Mouse (Mus musculus) kidney, postnatal 25 days (tissue): ENCODE measurements around the gene Cldn15.

ENCODE experiments used
- DNase-seq, 2 experiments: peaks; one replicate each; pipeline ENCODE4 v3.0.0; 2021; ENCODE audit warnings: mixed read lengths in 2 of 2

Cldn15 gene

GRCm38 (mm10) chr5:136950521-136950920 is 15.9 kb upstream of the Cldn15 start:
- DNase-seq = no peak

GRCm38 (mm10) chr5:136952153-136952552 is 14.3 kb upstream of the Cldn15 start:
- DNase-seq = no peak

GRCm38 (mm10) chr5:136953015-136953414 is 13.4 kb upstream of the Cldn15 start, which contains the start of gene Fis1:
Gene Fis1 (plus strand): TSS chr5:136953275.
- peak; percentile 97 to 99 for DNase-seq

DNA sequence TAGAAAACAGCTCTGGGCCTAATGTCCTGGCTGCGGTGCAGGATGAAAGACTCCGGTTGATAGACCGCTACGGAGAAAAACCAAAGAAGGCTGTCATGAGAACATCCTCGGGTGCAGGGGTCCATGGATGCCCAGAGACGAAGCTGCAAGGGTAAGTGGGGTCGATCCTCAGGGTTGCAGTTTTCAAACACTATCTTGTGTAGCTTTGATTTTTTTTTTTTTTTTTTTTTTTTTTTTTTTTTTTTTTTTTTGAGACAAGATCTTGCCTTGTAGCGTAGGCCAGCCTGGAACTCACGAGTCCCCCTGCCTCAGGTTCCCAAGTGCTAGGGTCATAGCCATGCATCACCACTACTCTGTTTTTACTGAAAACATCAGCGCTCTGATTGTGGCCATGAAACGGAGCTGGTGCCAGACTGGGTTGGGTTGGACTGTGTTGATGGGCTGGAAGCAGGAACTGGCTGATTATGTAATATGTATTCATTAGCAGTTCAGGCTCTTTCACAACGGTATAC is 12.9 kb upstream of the Cldn15 start:
- DNase-seq = peak; percentile 48 to 82

DNA sequence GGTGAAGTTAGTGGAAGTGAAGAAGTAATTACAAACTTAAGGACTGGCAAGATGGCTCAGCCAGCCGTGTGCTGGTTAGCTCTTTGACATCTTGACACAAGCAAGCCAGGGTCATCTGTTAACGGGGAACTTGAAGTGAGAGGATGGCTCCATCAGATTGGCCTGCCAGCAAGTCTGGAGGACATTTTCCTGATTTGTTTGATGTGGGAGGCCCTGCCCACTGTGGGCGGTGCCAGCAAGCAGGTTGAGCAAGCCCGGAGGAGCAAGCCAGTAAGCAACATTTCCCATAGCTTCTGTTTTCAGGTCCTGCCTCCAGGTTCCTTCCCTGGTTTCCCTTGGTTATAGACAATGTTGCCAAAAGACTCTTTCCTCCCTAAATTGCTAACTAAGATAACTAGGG is 10.8 kb upstream of the Cldn15 start:
- peak in 1 of 2 experiments; percentile 51 for DNase-seq

GRCm38 (mm10) chr5:136957250-136957649 is 9.2 kb upstream of the Cldn15 start:
- DNase-seq = no peak

GRCm38 (mm10) chr5:136958991-136959605 is 7.3 kb upstream of the Cldn15 start:
- peak; percentile 79 to 90 for DNase-seq

- peak; percentile 76 to 88 for DNase-seq
Measured at GRCm38 (mm10) chr5:136960053-136960452, 6.4 kb upstream of the Cldn15 start.

DNA sequence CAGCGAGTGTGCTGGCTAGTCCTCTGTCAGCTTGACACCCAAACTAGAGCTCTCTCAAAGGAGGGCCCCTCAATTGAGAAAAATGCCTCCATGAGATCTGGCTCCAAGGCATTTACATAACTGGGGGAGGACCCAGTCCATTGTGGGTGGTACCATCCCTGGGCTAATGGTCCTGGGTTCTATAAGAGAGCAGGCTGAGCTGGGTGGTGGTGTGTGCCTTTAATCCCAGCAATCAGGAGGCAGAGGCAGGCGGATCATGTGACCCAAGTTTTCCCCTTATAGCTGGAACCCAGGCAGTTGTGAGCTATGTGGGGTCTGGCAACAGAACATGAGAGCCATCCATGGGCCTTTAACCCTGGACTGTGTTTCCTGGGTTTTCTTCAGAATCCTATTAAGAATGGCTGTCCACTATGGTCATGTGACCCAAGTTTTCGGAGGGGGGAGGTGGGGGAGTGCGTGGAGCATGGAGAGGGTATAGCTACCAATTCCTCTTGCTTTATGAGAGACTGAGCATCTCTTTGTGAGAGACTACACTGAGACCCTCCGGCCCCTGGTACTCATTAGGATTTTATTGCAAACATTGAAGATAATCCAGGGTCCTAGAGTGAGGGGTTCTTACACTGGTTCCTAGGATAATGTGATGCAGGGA is 5.0 kb upstream of the Cldn15 start:
- peak in 1 of 2 experiments; percentile 54 for DNase-seq

DNA sequence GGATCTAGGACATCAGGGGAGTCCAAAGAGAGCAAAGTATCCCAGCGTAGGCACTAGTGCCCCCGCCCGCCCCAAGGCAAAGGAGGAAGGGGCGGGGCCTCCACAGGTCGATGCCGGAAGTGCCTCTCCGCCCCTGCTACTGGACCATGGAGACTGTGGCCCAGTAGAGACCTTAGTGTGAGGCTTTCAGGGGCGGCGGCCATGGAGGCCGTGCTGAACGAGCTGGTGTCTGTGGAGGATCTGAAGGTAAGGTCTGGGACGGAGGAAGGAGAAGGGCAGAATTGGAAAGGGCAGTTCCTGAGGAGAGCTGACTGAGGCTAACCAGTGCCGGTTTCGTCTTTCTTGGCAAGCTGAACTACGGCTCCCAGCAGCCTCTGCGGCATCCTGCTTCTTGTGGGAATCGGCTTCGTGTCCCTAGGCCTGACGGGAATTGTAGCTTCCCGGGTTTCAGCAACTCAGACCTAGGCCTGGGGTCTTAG is 4.4 kb upstream of the Cldn15 start:
- DNase-seq = peak; percentile 94 to 95

DNA sequence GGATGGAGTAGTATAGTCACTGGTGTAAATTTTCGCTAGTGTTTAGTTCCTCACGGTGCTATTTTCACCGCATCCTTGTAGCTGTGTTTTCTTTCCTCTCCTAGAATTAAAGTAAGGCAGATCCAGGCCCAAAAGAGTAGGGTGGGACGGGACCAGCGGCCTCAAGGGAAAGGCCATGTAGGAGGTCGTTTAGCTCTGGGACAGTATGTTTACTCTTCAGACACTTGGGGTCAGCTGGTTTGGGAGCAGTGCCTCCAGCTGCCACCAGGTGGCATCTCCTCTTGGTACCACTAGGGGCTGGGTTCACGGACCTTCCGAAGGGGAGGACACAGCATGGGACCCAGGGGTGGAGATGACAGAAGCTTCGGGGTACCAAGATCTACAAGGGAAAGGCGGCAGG is 3.9 kb upstream of the Cldn15 start:
- peak; percentile 89 to 91 for DNase-seq

DNA sequence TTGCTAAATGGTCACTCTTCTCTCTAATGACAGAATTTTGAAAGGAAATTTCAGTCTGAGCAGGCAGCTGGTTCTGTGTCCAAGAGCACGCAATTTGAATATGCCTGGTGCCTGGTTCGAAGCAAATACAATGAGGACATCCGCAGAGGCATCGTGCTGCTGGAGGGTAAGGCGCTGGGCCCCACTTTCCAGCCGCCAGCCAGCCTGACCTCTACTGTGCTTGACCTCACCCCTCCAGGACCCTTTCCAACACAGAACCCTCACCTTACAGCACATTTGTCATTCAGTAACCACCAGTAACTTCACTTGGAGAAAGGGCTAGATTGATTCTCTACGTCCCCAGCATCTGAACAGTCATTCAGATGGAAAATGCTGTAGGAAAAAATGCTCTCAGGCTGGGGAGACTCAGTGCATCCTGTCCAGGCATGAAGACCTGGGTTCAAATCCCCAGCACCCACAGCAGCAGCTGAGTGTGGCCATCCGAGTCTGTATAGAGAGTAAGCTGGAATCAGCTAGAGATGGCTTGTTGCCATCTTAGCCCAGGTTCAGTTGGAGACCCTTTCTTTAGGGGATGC is 3.4 kb upstream of the Cldn15 start:
- no peak for DNase-seq

GRCm38 (mm10) chr5:136965210-136965609 is 1.2 kb upstream of the Cldn15 start:
- peak in 1 of 2 experiments; percentile 52 for DNase-seq

- DNase-seq = peak; percentile 40 to 77
Measured at GRCm38 (mm10) chr5:136965686-136966085, 730 bp upstream of the Cldn15 start.

- no peak for DNase-seq
Measured at GRCm38 (mm10) chr5:136966861-136967455, 542 bp downstream of the Cldn15 start.

DNA sequence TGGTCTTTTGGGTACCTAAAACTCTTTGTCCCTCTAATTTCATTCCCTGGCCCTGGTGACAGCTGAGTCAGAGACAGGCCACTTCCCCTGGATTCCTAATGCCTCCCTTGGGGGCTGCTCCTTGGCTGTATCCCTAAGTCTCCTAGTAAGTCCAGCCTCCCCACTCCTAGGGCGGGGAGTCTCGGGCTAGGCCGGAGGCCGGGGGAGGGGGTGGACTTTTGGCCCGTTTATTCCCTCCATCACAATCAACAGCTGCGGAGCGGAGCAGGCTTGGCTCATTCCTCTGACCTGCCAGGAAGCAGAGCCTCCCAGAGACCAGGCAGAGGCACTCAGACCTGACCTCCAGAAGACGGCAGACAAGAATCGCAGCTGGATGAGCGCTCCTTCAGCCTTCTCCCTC is 1.2 kb downstream of the Cldn15 start:
- DNase-seq = peak; percentile 90 to 95

DNA sequence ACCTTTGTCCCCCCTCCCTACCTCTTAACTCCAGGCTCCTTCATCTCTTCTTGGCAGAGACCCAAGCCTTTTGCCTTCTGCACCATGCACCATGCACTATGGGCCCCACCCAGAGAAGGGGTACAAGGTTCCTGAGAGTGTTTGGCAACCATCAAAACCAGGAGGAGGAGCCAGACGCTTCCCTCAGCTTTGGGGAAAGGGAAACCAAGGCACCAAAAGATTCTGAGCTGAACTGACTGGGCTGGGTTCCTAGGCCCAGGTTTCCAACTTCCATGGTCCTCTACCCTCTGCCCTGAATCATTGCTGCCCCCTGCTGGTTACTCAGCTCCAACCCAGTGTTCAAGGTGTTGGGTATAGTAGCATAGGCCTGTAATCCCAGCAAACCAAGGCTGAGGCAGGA is 4.3 kb downstream of the Cldn15 start:
- DNase-seq = peak; percentile 89 to 92

DNA sequence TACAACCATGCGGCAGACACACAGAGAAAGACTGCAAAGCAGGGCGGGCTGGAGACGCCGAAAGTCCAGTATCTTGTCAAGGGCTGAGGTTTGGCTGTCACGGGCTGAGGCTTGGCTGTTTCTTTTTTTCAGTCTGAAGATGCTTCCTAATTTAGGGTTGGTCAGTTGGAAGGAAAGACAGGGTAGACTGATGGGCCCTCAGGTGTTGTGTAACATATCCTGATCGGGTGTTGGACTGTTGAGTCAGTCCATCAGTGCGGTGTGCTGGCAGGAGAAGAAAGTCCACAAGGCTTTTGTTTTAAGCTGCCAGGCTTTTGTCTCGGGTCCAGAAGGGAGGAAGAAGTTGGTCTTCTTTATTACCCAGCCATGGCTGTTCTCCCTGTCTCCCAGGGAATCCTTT is 7.3 kb downstream of the Cldn15 start:
- DNase-seq = no peak

GRCm38 (mm10) chr5:136977769-136978168 is 11.4 kb downstream of the Cldn15 start:
- no peak for DNase-seq

- no peak for DNase-seq
Measured at GRCm38 (mm10) chr5:136979762-136980161, 13.3 kb downstream of the Cldn15 start.

GRCm38 (mm10) chr5:136980974-136981373 is 14.6 kb downstream of the Cldn15 start:
- DNase-seq = no peak

DNA sequence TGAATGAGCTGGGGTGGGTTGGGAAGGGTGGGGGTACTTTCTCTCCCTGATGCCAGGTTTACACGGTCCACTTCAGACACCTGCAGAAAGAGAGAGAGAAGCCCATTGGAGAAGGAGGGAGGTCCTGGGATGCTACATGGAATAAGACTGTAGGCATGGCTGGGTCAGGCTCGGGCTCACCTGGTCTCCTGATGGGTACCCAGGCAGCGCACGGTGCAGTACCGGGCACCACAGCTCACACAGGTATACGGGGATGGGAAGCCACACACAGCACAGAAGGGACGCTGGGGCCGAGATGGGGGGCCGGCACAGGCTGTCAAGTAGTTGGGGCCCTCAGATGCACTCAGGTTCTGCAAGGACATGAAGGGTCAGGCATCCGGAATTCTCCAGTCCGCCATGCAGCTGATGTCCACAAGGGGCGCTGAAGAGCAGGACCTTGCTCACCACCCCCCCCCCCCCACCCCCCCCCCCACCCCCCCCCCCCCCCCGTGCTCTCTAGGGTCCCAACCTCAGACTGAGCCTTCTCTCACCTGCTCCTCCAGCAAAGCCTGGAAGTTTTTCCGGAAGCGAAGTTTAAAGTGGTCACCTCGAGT is 16.0 kb downstream of the Cldn15 start:
- peak; percentile 61 to 79 for DNase-seq

- no peak for DNase-seq
Measured at GRCm38 (mm10) chr5:136984828-136985227, 18.4 kb downstream of the Cldn15 start.
